Mouse (Mus musculus) olfactory bulb, adult 2 months (tissue): ENCODE measurements around the gene Lpar3.

Experiments
- CTCF ChIP-seq: fragments of 200-500 bp; IDR thresholded peaks from 2 replicates; pipeline ENCODE4 v1.5.1; 2012; ENCODE audit warnings: low read depth, mild to moderate bottlenecking, low read length, moderate library complexity; ENCODE audit not compliant: insufficient read depth
- POLR2A ChIP-seq: fragments of 200-500 bp; IDR thresholded peaks from 2 replicates; pipeline ENCODE4 v1.6.1; 2012; ENCODE audit warnings: mild to moderate bottlenecking, low read depth, low read length, moderate library complexity; ENCODE audit not compliant: insufficient read depth

- TF ChIP-seq CTCF (no peak), POLR2A (no peak)
Observed at GRCm38 (mm10) chr3:146283732-146284361, 63.1 kb downstream of the Lpar3 start.
